Comparison of ENCODE assay signal across 8 mouse cellular contexts in the genomic region with DNA sequence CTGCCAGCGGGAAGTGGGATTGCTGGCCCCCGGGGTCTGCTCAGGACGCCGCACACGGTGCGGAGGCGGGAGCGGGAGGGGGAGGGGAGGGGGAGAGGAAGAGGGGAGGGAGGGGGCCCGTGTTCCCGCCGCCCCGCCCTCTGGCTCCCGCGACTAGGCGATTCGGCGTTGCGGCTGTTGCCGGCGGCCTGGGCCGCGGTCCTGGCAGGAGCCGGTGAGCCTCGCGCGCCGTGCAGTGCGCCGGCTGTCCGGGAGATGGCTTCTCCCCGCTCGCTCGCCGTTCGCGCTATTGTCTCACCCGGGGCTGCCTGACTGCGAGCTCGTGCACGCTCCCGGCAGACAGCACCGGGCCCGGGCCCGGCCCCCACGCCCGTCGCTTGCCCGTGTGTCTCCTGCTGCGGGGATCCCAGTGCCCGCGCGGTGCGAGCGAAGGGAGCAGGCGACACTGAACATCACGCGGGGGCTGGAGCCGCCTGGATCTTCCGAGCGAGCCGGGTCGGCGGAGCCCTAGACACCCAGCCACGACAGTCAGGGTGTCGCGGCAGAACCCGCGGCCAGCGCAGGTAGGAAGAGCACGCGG. TPM values are rescaled to one million over a fixed set of nuclear protein-coding genes. Genes with fewer than 3 reads are reported as not detected.
A peak's percentile ranks its signal among the peaks of the same experiment; 100 is the strongest.
DNase-seq lines count a peak whose midpoint lies in the region; ATAC-seq and TF ChIP-seq lines count a peak whose summit lies in the region.

No protein-coding gene starts in this region.

- ATAC-seq in cerebellum, adult (ENCODE audit: insufficient number of reproducible peaks, low FRiP score, low TSS enrichment) = peak; percentile 87
- ATAC-seq in forebrain, embryonic 13.5 days = peak; percentile 93
- ATAC-seq in heart, postnatal 0 days (ENCODE audit: insufficient read depth, low read depth) = peak; percentile 91
- ATAC-seq in liver, postnatal 0 days = peak; percentile 90
- peak; percentile 92 for ATAC-seq in neural tube, embryonic 13.5 days (ENCODE audit: low read depth)
- peak; percentile 88 for ATAC-seq in stomach, postnatal 0 days (ENCODE audit: low FRiP score, low TSS enrichment)

- TF ChIP-seq RAD21 in CH12.LX (IDR thresholded peaks at IDR 0.05; ENCODE audit: low read depth, low read length) = no peak; the same call in 1 of the 2 replicates

- H3K4me2 ChIP-seq in CH12.LX (ENCODE audit: insufficient read depth, low read depth, poor library complexity, severe bottlenecking) = peak overlapping the region; percentile 88
- H3K4me2 ChIP-seq in forebrain, embryonic 13.5 days = peak overlapping the region; percentile 87
- peak overlapping the region; percentile 99 for H3K4me2 ChIP-seq in heart, postnatal 0 days (ENCODE audit: low read depth, low read length)
- peak overlapping the region; percentile 87 for H3K4me2 ChIP-seq in liver, postnatal 0 days (ENCODE audit: low read depth, low read length)
- peak overlapping the region; percentile 84 for H3K4me2 ChIP-seq in neural tube, embryonic 13.5 days
- H3K4me2 ChIP-seq in stomach, postnatal 0 days (replicated peaks; ENCODE audit: low read depth) = peak overlapping the region; percentile 94

- H3K79me2 ChIP-seq in CH12.LX (replicated peaks; ENCODE audit: control insufficient read depth, extremely low read depth, insufficient read depth, poor library complexity, severe bottlenecking) = peaks cover 35% of the 10 kb centered on the region

- no peak for TF ChIP-seq EP300 in CH12.LX (IDR thresholded peaks at IDR 0.05; ENCODE audit: low read length)
- no peak for TF ChIP-seq EP300 in heart, postnatal 0 days (IDR thresholded peaks at IDR 0.05; ENCODE audit: low read depth)
- no peak for TF ChIP-seq EP300 in liver, postnatal 0 days (IDR thresholded peaks at IDR 0.05; ENCODE audit: low read depth)
- TF ChIP-seq EP300 in stomach, postnatal 0 days (optimal IDR thresholded peaks at IDR 0.05) = no peak

- no peak for DNase-seq in CH12.LX (ENCODE audit: extremely low read depth)
- DNase-seq in heart, postnatal 0 days (ENCODE audit: low spot score) = peak; percentile 69
- peak; percentile 75 to 88 for DNase-seq in kidney, postnatal 25 days
- peak; percentile 81 for DNase-seq in liver, postnatal 0 days
- peak; percentile 88 for DNase-seq in stomach, postnatal 0 days (ENCODE audit: low spot score)

- H3K36me3 ChIP-seq in CH12.LX (replicated peaks in 1 of 2; ENCODE audit: control insufficient read depth in 1 of 2, insufficient read depth in 1 of 2, low read length in 1 of 2) = no peaks in the 10 kb centered on the region
- H3K36me3 ChIP-seq in forebrain, embryonic 13.5 days (ENCODE audit: poor library complexity, severe bottlenecking) = no peaks in the 10 kb centered on the region
- no peaks in the 10 kb centered on the region for H3K36me3 ChIP-seq in heart, postnatal 0 days (replicated peaks; ENCODE audit: control insufficient read depth, insufficient read depth, low read length)
- no peaks in the 10 kb centered on the region for H3K36me3 ChIP-seq in liver, postnatal 0 days (replicated peaks; ENCODE audit: insufficient read depth, low read length)
- H3K36me3 ChIP-seq in neural tube, embryonic 13.5 days = no peaks in the 10 kb centered on the region
- H3K36me3 ChIP-seq in stomach, postnatal 0 days (ENCODE audit: control insufficient read depth, insufficient read depth, low read length) = no peaks in the 10 kb centered on the region

- H3K4me3 ChIP-seq in CH12.LX (replicated peaks in 1 of 3; ENCODE audit: low read depth in 2 of 3, low read length in 2 of 3, poor library complexity in 1 of 3) = peak overlapping the region; percentile 68 to 88 (median 86)
- peak overlapping the region; percentile 92 for H3K4me3 ChIP-seq in forebrain, embryonic 13.5 days
- H3K4me3 ChIP-seq in heart, postnatal 0 days (ENCODE audit: low read depth, low read length) = peak overlapping the region; percentile 90
- peak overlapping the region; percentile 65 for H3K4me3 ChIP-seq in liver, postnatal 0 days (ENCODE audit: low read depth, low read length)
- H3K4me3 ChIP-seq in neural tube, embryonic 13.5 days = peak overlapping the region; percentile 88
- peak overlapping the region; percentile 84 for H3K4me3 ChIP-seq in stomach, postnatal 0 days (ENCODE audit: low read depth, low read length)

- WGBS in forebrain, embryonic 13.5 days = under 1% methylated on average over 70 of the region's 71 CpGs
- WGBS in heart, postnatal 0 days = under 1% methylated on average over 65 of the region's 71 CpGs
- WGBS in liver, postnatal 0 days (ENCODE audit: insufficient replicate concordance) = under 1% methylated on average over 49 of the region's 71 CpGs
- WGBS in neural tube, embryonic 13.5 days = under 1% methylated on average over 53 of the region's 71 CpGs
- 1% methylated on average over 49 of the region's 71 CpGs for WGBS in stomach, postnatal 0 days

- in situ Hi-C loops in CH12.LX (cut with MboI; ENCODE audit: low pct_ligation_motif_present, low pct_unique_long_range_greater_than_20kb, low sequenced_read_pairs) = loop anchor here (25.0 kb wide), 1 partner anchor 316 kb away; the partner anchor contains the start of genes Etnk2 and Ren1

- no peaks in the 10 kb centered on the region for H3K9me3 ChIP-seq in CH12.LX (replicated peaks; ENCODE audit: low read length)
- no peaks in the 10 kb centered on the region for H3K9me3 ChIP-seq in forebrain, embryonic 13.5 days (replicated peaks)
- no peaks in the 10 kb centered on the region for H3K9me3 ChIP-seq in heart, postnatal 0 days (replicated peaks; ENCODE audit: control insufficient read depth, low read length)
- H3K9me3 ChIP-seq in liver, postnatal 0 days (ENCODE audit: low read length) = no peaks in the 10 kb centered on the region
- no peaks in the 10 kb centered on the region for H3K9me3 ChIP-seq in neural tube, embryonic 13.5 days
- H3K9me3 ChIP-seq in stomach, postnatal 0 days (ENCODE audit: control insufficient read depth, low read length) = no peaks in the 10 kb centered on the region

- H3K27me3 ChIP-seq in CH12.LX (replicated peaks) = no peaks in the 10 kb centered on the region
- H3K27me3 ChIP-seq in forebrain, embryonic 13.5 days = no peaks in the 10 kb centered on the region
- H3K27me3 ChIP-seq in heart, postnatal 0 days (ENCODE audit: control insufficient read depth, insufficient read depth, low read length) = no peaks in the 10 kb centered on the region
- peaks cover 12% of the 10 kb centered on the region for H3K27me3 ChIP-seq in liver, postnatal 0 days (ENCODE audit: insufficient read depth, low read length)
- no peaks in the 10 kb centered on the region for H3K27me3 ChIP-seq in neural tube, embryonic 13.5 days
- H3K27me3 ChIP-seq in stomach, postnatal 0 days (ENCODE audit: control insufficient read depth, insufficient read depth, low read length) = no peaks in the 10 kb centered on the region

- peak in 1 of 2 experiments; percentile 44; a peak in 2 of 4 replicates for TF ChIP-seq CTCF in CH12.LX (conservative IDR thresholded peaks at IDR 0.05 in 1 of 2, IDR thresholded peaks at IDR 0.05 in 1 of 2; ENCODE audit: low read depth in 2 of 2, low read length in 2 of 2)
- peak; percentile 38 for TF ChIP-seq CTCF in heart, postnatal 0 days (IDR thresholded peaks at IDR 0.05; ENCODE audit: low read depth)
- TF ChIP-seq CTCF in liver, postnatal 0 days (IDR thresholded peaks at IDR 0.05; ENCODE audit: low read depth) = peak; percentile 56
- peak; percentile 68 for TF ChIP-seq CTCF in stomach, postnatal 0 days (IDR thresholded peaks at IDR 0.05; ENCODE audit: low read depth)

- TF ChIP-seq POLR2A in CH12.LX (IDR thresholded peaks at IDR 0.05; ENCODE audit: low read depth, low read length) = no peak; the same call in 1 of the 2 replicates

- H3K9ac ChIP-seq in CH12.LX (ENCODE audit: insufficient read depth, low read depth) = peak overlapping the region; percentile 80
- H3K9ac ChIP-seq in forebrain, embryonic 13.5 days = peak overlapping the region; percentile 99
- peak overlapping the region; percentile 94 for H3K9ac ChIP-seq in heart, postnatal 0 days (replicated peaks; ENCODE audit: low read depth, low read length)
- H3K9ac ChIP-seq in liver, postnatal 0 days (replicated peaks) = peak overlapping the region; percentile 72
- peak overlapping the region; percentile 99 for H3K9ac ChIP-seq in neural tube, embryonic 13.5 days
- H3K9ac ChIP-seq in stomach, postnatal 0 days (ENCODE audit: low read length) = peak overlapping the region; percentile 97

- peak overlapping the region; percentile 51 for H3K27ac ChIP-seq in CH12.LX (ENCODE audit: insufficient read depth, low read depth)
- H3K27ac ChIP-seq in forebrain, embryonic 13.5 days = peak overlapping the region; percentile 98
- H3K27ac ChIP-seq in heart, postnatal 0 days (ENCODE audit: low read depth) = peak overlapping the region; percentile 90
- peak overlapping the region; percentile 46 for H3K27ac ChIP-seq in liver, postnatal 0 days (ENCODE audit: low read depth)
- peak overlapping the region; percentile 98 for H3K27ac ChIP-seq in neural tube, embryonic 13.5 days (replicated peaks)
- H3K27ac ChIP-seq in stomach, postnatal 0 days (replicated peaks) = peak overlapping the region; percentile 95

- dilution Hi-C loops in CH12.LX (cut with MboI; ENCODE audit: extremely low pct_ligation_motif_present, extremely low pct_unique_long_range_greater_than_20kb, low sequenced_read_pairs) = no loop called here

- H3K4me1 ChIP-seq in CH12.LX (ENCODE audit: control insufficient read depth in 1 of 2, insufficient read depth in 2 of 2) = peaks cover 9 to 54% of the 10 kb centered on the region in 2 experiments
- H3K4me1 ChIP-seq in forebrain, embryonic 13.5 days = peaks cover 50% of the 10 kb centered on the region
- H3K4me1 ChIP-seq in heart, postnatal 0 days (ENCODE audit: control insufficient read depth, insufficient read depth) = peaks cover 12% of the 10 kb centered on the region
- H3K4me1 ChIP-seq in liver, postnatal 0 days (ENCODE audit: insufficient read depth) = peaks cover 15% of the 10 kb centered on the region
- H3K4me1 ChIP-seq in neural tube, embryonic 13.5 days (replicated peaks) = peaks cover 54% of the 10 kb centered on the region
- H3K4me1 ChIP-seq in stomach, postnatal 0 days (replicated peaks; ENCODE audit: control insufficient read depth, insufficient read depth) = peaks cover 2% of the 10 kb centered on the region; the same call in 1 of the 2 replicates

RNA-seq across cellular contexts. Expression of gene Pik3c2b, which starts 0.5 kb away (rescaled TPM):
- 15.9 and 16.5 TPM in 2 replicates for total RNA-seq in CH12.LX (2012; rRNA removed)
- total RNA-seq in CH12.LX (2014; rRNA removed) = 7.2 and 8.7 TPM in 2 replicates
- polyA plus RNA-seq in CH12.LX (2012; ENCODE audit: insufficient read length, low read depth) = 9.2 and 12.0 TPM in 2 replicates
- polyA plus RNA-seq in forebrain, embryonic 13.5 days (2015; fragmentation: Nextera tagmentation; extraction: Ambion mirVana) = 15.5 and 15.9 TPM in 2 replicates
- 16.3 and 17.4 TPM in 2 replicates for total RNA-seq in heart, postnatal 0 days (2014; rRNA removed; ENCODE audit: low replicate concordance)
- 7.6 and 7.8 TPM in 2 replicates for polyA plus RNA-seq in heart, postnatal 0 days (2015; fragmentation: Nextera tagmentation; extraction: Ambion mirVana)
- polyA plus RNA-seq in liver, postnatal 0 days (2015; fragmentation: Nextera tagmentation; extraction: Ambion mirVana) = 0.83 and 1.00 TPM in 2 replicates
- 13.9 and 14.0 TPM in 2 replicates for polyA plus RNA-seq in neural tube, embryonic 13.5 days (2015; fragmentation: Nextera tagmentation; extraction: Ambion mirVana)
- polyA plus RNA-seq in stomach, postnatal 0 days (2015; fragmentation: Nextera tagmentation; extraction: Ambion mirVana) = 4.2 and 4.7 TPM in 2 replicates

RNA-seq across cellular contexts. Expression of gene Mdm4, which starts 15.6 kb away (rescaled TPM):
- total RNA-seq in CH12.LX (2012; rRNA removed) (84.5 and 107 TPM in 2 replicates), CH12.LX (2014; rRNA removed) (66.5 and 68.3 TPM in 2 replicates)
- 78.9 and 79.0 TPM in 2 replicates for polyA plus RNA-seq in CH12.LX (2012; ENCODE audit: insufficient read length, low read depth)
- polyA plus RNA-seq in forebrain, embryonic 13.5 days (2015; fragmentation: Nextera tagmentation; extraction: Ambion mirVana) = 44.8 and 46.3 TPM in 2 replicates
- 29.5 and 42.2 TPM in 2 replicates for total RNA-seq in heart, postnatal 0 days (2014; rRNA removed; ENCODE audit: low replicate concordance)
- polyA plus RNA-seq in heart, postnatal 0 days (2015; fragmentation: Nextera tagmentation; extraction: Ambion mirVana) = 11.9 and 13.4 TPM in 2 replicates
- polyA plus RNA-seq in liver, postnatal 0 days (2015; fragmentation: Nextera tagmentation; extraction: Ambion mirVana) = 5.8 and 9.0 TPM in 2 replicates
- 30.0 and 33.6 TPM in 2 replicates for polyA plus RNA-seq in neural tube, embryonic 13.5 days (2015; fragmentation: Nextera tagmentation; extraction: Ambion mirVana)
- polyA plus RNA-seq in stomach, postnatal 0 days (2015; fragmentation: Nextera tagmentation; extraction: Ambion mirVana) = 11.1 and 11.3 TPM in 2 replicates

Comparison
In these comparisons a context has a peak if more than half of its experiments do, and no peak if none do; other contexts are left out.
1. H3K27ac ChIP-seq: peak in every context shown above with its lines; median percentile 98 in forebrain, embryonic 13.5 days; 98 in neural tube, embryonic 13.5 days; 95 in stomach, postnatal 0 days; 90 in heart, postnatal 0 days; 51 in CH12.LX; 46 in liver, postnatal 0 days.